Mouse (Mus musculus) urinary bladder, postnatal 25 days (tissue): ENCODE results near the gene Tnr.
"Not testable (repeated sequence)": the region's sequence is repeated elsewhere in the genome, so short reads cannot be mapped to it uniquely, and the experiment has no call there.

Source experiments
- DNase-seq: peaks from one replicate; pipeline ENCODE4 v3.0.0; 2022; ENCODE audit warnings: low spot score

The Tnr gene

GRCm38 (mm10) chr1:159953526-159953925 lies 430.0 kb downstream of the Tnr start:
- DNase-seq: no peak

- no peak for DNase-seq
These were observed 439.8 kb downstream of the Tnr start for GRCm38 (mm10) chr1:159963351-159963750.

DNA sequence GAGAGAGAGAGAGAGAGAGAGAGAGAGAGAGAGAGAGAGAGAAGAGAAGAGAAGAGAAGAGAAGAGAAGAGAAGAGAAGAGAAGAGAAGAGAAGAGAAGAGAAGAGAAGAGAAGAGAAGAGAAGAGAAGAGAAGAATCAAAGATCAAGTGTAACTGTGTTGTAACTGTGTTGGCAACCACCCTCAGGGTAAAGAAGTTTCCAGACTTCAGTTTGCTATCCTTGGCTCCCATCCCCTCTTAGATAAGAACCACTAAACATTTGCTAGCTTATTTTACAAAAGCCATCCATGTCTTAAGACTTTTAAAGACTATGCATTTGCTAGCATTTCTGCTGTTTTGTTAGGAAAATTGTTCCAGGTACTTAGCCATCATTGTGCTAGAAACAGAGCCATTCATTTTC lies 442.7 kb downstream of the Tnr start:
- not testable (repeated sequence) for DNase-seq

DNA sequence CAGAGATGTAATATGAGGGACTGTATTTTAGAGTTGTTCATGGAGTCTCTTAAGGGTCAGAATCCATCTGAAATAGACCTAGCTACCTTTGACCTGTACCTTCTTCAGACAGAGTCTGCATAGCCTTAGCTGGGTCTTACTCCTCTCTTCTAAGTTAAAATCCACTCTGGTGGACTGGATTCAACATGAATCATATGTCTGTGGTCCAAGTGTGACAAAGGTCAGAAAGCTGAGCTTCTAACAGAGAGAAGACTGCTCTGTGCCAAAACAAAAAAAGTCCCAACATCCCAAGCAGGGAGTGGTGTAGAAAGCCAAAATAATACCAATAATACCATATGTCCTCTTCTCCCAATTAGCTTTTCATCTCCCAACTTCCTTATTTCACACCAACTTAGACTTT lies 444.8 kb downstream of the Tnr start:
- no peak for DNase-seq

DNA sequence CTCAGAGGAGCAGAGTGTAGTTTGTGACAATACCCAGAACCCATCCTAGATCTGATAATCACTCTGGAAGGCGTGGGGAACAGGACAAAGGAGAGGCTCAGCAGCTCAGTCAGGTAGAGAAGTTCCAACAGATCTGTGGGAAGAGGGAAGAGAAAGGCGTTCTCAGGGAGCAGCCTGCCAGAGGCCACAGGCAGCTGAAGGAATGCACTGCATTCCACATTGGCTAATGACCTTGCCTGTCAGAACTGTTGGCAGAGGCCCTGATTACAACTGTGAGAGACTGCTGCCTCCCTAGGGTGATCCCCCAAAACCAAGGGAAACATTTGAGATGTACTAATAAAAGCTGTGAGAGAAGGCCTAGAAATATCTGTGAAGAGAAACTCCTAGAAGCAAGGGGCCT lies 454.2 kb downstream of the Tnr start:
- DNase-seq: no peak

- DNase-seq: no peak
These were observed 455.5 kb downstream of the Tnr start for GRCm38 (mm10) chr1:159979096-159979495.

DNA sequence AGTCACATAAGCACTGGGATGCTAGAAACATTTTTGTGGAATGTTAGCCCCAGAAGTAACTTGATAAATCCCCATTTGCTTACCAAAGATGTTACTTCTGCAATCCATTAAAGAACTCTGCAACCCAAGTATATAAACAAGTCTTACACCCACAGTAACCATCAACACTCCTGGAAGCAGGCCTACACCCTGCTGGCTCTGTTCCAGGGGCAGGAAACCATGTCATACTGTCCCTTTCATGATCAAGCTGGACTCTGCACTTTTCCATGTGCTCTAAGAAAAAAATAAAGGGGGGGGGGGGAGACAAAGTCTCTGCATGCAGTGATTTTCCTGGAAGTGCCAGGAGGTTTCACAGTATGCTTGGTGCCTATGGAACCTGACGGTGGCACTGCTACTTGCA lies 456.8 kb downstream of the Tnr start:
- no peak for DNase-seq
